Mouse (Mus musculus): ENCODE results near the gene Adgrg1.

Gene Adgrg1

DNA sequence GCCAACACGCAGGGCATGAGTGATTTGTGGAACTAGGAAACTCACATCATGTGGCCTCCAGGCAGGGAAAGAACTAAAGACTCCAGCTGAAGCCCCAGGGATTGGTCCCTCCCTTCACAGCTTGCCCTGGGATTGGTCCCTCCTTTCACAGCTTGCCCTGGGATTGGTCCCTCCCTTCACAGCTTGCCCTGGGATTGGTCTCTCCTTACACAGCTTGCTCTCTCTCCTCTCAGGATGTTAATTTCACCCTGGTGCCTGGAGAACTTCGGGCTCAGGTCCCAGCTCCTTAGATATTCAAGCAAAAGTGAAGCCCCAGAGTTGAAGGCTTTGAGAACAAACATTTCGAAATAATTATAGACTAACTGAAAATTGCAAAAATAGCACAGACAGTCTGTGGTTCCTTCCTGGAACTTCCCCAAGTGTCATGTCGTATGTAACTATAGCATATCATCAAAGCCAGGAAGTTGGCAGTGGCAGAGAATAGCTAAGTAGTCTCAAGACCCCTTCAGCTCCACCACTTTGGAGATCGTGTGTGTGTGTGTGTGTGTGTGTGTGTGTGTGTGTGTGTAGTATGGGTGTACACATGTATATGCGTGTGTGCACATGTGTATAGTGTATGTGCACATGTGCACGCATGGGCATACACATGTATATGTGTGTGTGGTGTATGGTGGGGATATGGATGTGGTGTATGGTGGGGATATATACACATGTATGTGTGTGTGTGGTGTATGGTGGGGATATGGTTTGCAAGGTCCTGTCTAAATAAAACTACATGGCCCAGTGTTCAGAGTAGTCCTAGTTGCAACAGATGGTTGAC is 62.8 kb downstream of the Adgrg1 start:
- no peak for DNase-seq (ENCODE audit: low spot score in 2 of 2)

DNA sequence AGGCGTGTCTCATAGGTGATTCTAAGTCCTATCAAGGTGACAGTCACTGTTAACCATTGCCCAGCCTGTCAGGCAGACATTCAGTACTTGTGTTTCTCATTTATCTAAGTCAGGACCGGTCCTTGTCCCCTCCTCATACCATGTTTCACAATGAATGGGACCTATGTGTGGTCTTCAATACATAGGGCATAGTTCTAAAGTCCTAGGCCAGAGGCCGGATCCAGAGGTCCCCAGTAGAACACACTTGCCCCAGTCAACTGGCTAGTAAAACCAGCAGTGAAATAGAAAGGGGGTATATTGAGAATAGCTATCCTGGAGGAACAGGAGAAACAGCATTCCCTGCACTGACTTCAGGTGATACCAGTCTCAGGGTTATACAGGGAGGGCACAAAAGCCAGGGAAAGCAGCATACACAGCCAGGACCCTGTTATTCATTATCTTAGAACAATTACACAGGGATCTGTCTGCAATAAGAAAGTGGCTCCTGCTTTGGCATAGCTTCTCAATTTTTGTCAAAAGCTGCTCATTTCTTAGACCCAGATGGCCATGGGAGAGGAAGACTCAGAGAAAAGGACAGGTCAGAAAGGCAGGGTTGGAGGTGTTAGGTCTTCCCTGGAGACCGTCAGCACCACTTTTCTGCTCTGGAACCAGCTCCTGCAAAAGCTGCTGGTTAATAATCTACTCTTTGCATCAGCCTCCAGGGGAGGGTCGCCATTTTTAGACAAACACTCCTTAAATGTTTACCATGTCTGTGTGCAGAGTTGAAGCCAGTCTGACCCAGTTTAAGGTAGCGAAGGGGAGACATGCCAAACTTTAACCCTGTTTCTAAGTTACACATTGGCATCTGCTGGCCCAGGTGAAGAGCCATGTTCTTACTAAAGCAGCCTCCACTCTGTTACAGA is 67.6 kb downstream of the Adgrg1 start:
- DNase-seq (ENCODE audit: low spot score in 2 of 2), result no peak

- no peak for DNase-seq (ENCODE audit: low spot score in 2 of 2)
Observed at GRCm38 (mm10) chr8:95044811-95045210, 70.3 kb downstream of the Adgrg1 start.

- DNase-seq (ENCODE audit: low spot score in 2 of 2), result no peak
Observed at GRCm38 (mm10) chr8:95046982-95047381, 72.4 kb downstream of the Adgrg1 start.

DNA sequence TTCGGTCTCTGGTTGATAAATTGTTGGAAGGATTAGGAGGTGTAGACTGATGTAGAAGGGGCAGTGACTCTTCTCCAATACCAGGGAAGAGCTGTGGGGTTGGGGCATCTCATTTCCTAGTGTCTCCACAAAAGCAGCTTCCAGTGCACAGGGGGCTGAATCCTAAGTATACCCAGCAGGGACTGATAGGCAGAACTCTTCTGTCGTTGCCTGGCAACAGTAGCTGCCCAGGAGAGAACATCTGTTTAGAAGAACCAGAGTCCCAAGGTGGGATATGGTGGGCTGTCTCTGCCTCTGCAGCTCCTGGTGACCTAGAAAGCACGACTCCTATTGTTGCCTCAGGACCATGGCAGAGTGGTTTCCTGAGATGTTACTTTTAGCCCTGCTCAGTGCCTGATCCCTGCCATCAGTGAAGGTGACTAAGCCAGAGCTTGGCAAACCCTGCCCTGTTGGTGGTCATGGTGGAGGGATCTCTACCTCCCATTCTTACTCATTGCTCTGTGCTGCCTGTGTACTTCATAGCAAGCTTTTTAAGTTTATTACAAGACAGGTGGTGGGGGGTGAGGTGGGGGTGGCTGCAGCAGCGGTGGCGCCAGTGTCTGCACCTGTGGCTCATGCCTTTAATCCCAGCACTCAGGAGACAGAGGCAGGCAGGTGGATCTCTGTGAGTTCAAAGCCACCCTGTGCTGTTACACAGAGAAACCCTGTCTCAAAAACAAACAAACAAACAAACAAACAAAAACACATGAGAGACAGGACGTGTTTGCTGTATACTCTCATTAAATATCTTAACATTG is 73.5 kb downstream of the Adgrg1 start:
- DNase-seq (ENCODE audit: low spot score in 2 of 2), result no peak

DNA sequence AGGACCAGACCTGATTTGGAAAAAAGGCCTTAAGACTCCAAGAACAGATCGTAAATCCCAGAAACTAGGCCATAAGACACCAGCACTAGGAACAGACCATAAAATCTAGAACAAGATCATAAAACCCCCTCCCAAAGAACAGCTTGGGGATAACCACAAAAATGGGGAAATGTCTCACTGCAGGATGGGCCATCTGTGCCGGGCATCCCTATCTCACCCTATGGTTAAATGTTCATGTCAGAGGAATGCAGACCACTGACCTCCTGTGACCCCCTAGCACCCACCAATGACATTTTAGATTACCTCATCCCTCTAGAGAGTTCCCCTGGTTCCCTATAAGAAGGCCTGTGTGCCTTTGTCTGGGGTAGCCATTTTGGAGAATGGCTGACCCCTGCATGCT is 75.1 kb downstream of the Adgrg1 start:
- no peak for DNase-seq (ENCODE audit: low spot score in 2 of 2)

DNA sequence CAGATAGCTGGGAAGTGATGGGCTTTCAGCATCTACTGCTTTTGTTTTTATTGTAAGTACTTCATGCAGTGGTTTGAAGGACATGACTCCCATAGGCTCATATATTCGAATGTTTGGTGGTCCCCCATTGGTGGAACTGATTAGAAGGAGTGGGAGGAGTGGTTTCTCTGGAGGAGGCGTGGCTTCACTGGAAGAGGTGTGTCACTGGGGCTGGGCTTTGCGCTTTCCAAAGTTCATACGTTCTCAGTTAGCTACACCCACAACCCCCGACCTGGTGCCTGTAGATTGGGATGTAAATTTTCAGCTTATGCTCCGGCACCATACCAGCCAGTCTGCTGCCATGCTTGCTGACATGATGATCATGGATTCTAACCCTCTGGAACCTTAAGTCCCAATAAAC is 79.9 kb downstream of the Adgrg1 start:
- no peak for DNase-seq (ENCODE audit: low spot score in 2 of 2)

DNA sequence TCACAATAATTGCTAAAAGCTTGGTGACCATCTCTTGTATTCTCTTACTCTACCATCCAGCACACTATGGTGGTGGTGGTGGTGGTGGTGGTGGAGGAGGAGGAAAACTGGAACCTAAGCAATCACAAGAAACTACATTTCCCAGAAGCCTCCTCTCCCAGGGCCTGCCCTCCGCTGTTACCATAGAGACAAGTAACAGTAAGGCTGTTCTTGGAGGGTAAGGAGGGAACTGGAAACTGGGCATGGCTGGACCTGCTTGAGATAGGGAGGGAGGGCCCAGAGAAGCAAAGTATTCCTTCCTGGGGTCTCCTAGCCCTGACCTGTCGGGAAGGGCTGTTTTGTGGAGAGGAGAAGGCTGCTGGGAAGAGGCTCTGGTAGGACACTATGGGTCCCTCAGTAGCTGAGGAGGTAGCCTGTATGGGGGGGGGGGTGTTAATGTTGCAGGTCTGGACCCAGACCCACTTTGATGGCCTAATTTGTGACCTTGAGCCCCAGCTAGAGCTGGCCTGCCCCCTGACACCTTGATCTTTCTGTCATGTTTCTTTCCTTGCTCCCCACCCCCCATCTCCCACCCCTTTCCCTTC is 80.5 kb downstream of the Adgrg1 start, which contains the start of gene Drc7:
Gene Drc7, plus strand, starts transcription at position 177 of the 584 bp plus-strand sequence.
- no peak for DNase-seq (ENCODE audit: low spot score in 2 of 2)

DNA sequence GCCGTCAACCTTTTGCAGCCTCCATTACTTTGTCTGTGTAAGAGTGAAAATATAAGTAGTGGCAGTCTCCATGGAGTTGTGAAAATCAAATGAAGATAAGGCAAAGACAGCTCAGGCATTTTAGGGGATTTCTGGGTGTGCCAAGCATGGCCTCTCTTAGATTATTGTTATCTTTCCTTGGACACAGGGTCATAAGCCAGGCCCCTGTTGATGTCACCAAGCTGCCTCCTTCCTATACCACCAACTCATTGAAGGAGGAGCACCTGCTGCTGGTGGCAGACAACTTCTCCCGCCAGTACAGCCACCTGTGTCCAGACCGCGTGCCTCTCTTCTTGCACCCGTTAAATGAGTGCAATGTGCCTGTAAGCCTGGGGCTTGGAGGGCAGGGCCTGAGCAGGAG is 81.9 kb downstream of the Adgrg1 start:
- DNase-seq (ENCODE audit: low spot score in 2 of 2), result no peak

DNA sequence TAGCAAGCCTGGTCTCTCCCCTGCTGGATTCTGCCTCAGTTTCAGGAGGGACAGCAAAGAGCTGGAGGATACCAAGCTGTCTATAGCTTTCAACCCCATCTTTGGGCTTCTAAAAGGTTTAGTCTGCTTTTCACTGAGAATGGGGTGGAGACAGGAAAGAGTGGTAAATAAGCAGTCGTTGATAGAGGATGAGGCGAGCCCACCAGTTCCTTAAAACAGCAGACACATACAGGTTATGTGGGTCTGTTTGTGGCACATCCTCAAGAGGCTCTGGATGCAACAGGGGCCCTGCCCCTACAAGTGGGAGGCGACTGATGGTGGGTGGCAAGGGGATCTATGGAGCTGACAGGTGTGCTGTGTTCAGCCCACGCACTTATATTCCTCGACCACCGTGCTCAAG is 84.1 kb downstream of the Adgrg1 start:
- DNase-seq (ENCODE audit: low spot score in 2 of 2), result no peak

DNA sequence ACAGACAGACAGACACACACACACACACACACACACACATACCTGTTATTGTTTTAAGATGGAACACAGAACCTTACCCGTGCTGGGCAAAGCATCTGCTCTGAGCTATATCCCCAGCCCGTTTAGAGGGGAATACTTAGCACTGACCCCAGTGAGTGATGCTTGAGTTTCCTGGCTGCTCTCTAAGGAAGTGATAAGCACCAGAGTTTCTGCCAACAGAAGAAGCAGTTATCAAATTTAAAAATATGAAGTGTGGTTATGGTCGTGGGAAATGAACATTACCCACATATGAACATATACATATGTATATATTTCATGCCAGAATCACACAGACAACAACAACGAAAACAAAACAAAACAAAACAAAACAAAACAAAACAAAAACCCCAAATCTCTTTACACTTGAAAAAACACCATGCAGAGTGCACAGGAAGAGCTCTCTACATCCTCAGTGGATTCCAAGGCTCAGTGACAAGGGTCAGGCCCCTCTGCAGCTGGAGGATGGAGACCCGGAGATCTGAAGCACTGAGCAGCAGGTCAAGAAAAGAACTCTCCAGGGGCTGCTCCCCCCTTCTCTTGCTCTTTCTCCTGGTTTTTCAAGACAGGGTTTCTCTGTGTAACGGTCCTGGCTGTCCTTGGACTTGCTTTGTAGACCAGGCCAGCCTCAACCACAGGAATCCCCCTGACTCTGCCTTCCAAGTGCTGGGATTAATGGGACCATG is 85.4 kb downstream of the Adgrg1 start:
- DNase-seq (ENCODE audit: low spot score in 2 of 2), result no peak
